Mouse (Mus musculus): ENCODE data around the gene Tiam1.

Gene Tiam1

GRCm38 (mm10) chr16:89907651-89908050, 235.9 kb downstream of the Tiam1 start:
- no peak for DNase-seq

- no peak for DNase-seq
These were observed 236.7 kb downstream of the Tiam1 start for GRCm38 (mm10) chr16:89906909-89907308.

DNA sequence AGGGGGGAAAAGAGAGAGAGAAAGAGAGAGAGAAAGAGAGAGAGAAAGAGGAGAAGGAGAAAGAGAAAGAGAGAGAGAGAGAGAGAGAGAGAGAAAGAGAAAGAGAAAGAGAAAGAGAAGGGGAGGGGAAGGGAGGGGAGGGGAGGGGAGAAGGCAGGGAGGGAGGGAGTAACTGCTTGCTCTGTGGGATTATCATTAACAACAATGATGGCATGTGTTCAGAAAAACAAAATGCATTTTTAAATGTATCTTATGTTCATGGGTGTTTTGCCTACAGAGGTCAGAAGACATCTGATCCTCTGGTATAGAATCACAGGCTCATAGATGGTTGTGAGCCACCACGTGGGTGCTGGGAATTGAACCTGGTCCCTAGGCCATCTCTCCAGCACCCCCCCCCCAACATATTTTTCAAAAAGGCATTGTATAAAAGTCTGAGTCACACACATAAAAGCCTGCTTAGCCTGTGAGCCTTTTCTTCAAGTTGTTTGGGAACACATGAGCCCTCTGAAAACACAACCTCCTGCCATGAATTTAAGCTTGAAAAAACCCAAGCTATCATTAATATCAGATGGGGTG, 237.8 kb downstream of the Tiam1 start:
- no peak for DNase-seq

DNA sequence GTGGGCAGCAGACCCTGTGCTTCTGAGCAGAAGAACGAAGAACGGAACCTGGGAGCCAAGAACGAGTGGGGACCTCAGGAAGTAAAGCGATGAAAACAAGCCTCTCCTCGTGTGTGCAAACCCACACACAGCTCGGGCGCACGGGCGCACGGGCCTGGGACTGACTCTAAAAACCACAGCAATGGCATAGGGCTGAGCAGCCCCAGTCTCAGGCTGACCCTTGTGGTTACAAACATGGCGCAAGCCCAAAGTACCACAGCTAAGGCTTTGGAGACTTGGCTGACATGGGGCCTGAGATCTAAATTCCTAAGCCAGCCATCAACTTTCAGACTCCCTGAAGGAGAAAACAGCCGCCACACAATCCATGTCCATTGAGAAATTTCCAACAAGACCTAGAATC, 239.4 kb downstream of the Tiam1 start:
- DNase-seq, result no peak

- DNase-seq, result no peak
These were observed 240.8 kb downstream of the Tiam1 start for GRCm38 (mm10) chr16:89902578-89903304.

- DNase-seq, result no peak
These were observed 242.9 kb downstream of the Tiam1 start for GRCm38 (mm10) chr16:89900681-89901080.

- DNase-seq, result peak; percentile 64 to 72
These were observed 244.4 kb downstream of the Tiam1 start for GRCm38 (mm10) chr16:89899192-89899591.

- peak in 1 of 2 experiments; percentile 49 for DNase-seq
These were observed 245.3 kb downstream of the Tiam1 start for GRCm38 (mm10) chr16:89898299-89898625.

GRCm38 (mm10) chr16:89897547-89898298, 245.8 kb downstream of the Tiam1 start:
- peak; percentile 58 to 67 for DNase-seq

GRCm38 (mm10) chr16:89896885-89897546, 246.6 kb downstream of the Tiam1 start:
- peak; percentile 75 to 76 for DNase-seq

- peak; percentile 73 to 75 for DNase-seq
These were observed 247.2 kb downstream of the Tiam1 start for GRCm38 (mm10) chr16:89896392-89896791.

DNA sequence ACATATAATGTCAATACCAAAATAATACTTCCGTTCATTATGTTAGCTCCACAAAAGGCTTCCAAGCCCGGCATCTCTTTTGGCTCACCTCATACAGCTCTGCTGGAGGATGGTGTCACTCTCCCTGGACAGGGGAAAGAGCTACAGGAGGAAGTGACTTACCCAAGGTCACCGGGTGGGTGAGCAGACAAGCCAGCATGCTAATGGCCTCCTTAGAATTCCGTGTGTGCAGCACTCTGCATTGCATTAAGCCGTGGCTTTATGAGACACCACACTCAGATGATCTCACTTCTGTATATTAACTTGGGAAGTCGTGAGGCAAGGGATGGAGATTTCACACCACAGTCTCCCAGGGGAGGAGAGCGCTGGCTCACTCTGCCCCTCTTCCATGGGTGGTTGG, 248.3 kb downstream of the Tiam1 start:
- no peak for DNase-seq

- no peak for DNase-seq
These were observed 248.8 kb downstream of the Tiam1 start for GRCm38 (mm10) chr16:89894816-89895215.

DNA sequence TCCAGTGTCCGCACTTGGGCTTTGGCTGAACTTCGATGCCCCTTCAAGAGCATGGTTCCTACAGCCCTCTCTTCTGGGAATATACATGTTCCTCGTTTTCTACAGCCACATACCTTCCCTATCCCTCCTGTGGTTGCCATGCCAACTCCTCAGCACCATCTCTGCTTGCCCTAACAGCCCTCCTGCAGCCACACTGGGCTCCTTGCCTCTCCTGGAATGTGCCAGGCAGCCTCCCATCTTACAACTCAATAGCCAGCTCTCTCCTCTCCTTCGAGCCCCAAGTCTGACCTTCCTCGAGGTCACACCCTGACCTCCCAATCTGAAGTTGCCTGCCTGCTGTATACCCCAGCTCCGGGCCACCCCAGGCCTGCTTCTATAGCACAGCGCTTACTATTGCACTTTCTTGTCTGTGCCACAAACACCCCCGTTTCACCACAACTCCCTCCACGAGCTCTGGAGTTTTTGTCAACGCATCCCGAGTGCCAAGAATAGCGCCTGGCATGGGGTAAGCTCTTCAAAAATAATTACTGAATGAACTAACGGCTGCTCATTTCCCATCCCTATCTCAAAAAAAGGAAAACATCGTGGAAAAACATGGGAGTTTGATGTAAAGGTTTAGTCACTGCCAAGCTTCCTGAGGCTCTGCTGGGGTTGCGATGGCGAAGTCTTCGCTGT, 252.9 kb downstream of the Tiam1 start:
- no peak for DNase-seq

DNA sequence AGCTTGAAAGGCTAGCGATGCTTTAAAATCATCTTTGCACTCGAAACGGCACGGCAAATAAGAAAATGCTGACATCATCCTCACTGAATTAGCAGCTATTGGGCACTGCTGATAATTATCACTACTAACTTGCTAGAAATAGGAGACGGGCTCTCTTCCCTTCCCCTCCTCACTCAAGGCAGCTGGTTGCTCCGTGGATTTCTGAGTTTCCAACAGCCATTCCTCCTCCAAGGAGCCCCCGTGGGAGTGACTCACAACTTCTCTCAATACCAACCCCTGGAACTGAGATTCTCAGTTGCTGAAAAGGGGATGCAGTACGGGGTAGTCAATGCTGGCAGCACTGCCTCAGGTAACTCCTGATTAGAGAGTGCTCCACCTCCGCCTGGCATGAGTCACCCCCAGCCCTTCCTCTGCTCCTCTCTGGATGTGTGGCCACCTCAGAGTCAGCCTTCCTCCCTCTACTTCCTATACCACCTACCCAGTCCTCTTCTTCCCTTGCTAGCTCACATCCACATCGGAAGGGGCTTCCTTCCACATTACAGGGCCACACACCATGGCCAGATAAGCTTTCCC, 253.6 kb downstream of the Tiam1 start:
- no peak for DNase-seq

GRCm38 (mm10) chr16:89886561-89886960, 257.0 kb downstream of the Tiam1 start:
- no peak for DNase-seq

GRCm38 (mm10) chr16:89885661-89886060, 257.9 kb downstream of the Tiam1 start:
- no peak for DNase-seq

DNA sequence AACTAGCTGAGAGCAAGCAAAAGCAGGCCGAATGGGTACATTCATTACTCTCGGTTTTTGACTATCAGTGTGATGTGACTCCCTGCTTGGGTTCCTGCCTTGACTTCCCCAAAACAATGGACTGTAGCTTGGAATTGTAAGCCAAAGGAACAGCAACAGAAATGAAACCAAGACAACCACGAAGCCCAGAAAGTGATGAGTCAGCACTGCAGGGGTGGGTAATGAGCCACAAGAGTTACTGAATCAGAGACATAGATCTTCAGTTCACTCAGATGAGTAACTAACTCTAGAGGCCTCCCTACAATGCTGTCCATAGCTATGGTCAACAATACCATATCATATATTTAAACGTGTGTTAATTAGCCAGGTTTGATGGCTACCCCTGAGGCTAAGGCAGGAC, 259.7 kb downstream of the Tiam1 start:
- no peak for DNase-seq

DNA sequence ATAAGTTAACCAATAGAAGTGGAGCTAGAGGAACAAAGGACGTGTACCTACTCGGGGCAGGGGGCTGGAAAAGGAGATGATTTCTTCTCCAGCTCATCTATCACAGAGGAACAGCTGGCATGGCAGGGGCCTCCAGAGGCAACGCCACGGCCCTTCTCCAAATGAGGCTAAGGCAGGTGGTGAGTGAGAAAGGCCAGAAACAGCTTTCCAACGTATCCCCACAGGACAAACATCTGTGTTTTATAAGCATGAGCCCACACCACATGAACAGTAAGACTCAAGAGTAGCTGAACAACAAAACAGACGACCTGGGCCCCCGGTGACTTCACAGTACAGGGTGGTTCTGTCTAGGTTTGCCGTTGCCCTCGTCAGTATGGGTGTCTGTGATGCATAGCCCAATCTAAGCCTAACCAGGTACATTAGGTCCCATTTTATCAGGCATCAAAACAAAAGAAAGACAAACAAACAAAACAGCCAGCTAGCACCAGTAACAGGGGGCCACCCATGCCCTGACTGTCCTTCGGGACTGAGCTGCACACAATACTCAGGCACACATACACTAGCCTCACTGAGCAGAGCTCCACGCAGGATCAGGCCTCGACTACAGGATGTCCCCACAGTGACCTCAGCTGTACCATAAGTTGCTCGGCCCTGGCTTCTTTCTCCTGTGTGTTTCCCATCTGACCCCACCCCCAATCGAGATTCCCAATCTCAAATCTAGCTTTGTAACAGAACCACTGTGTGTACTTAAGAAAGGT, 260.9 kb downstream of the Tiam1 start:
- no peak for DNase-seq

GRCm38 (mm10) chr16:89877206-89877605, 266.4 kb downstream of the Tiam1 start:
- DNase-seq, result no peak

DNA sequence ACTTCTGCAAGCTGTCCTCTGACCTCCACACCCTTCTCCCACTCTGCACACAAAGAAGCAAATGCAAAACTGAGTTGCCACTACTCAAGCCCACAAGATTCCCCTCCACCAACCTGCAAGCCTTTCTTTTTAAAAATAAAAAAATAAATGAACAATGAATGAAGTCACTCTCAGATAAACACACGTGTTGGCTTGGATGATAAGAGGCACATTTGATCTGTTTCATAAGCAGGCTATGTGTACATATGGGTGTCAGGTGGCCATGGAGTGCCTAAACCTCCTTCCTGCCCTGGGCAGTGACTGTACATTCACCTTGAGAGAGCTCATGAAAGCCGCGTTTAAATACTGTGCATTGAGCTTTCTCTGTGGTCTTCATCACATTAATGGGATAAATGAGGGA, 267.5 kb downstream of the Tiam1 start:
- DNase-seq, result no peak
